Mouse (Mus musculus) heart, embryonic 10.5 days (tissue): ENCODE measurements at regions not wholly inside any gene's neighbourhood (a gene's known extent, or its start where the extent isn't known, plus 50 kb on each side); places are given as distances from the start of the nearest gene placed in this dataset.

ENCODE experiments used
- DNase-seq: peaks from one replicate; pipeline ENCODE4 v3.0.0-alpha.2; 2017; ENCODE audit warnings: low spot score
- H3K27ac ChIP-seq: fragments of 300-500 bp; sonication (generic); 2 replicates; pipeline ENCODE4 v1.5.1; 2016; ENCODE audit warnings: mild to moderate bottlenecking
- H3K27me3 ChIP-seq: fragments of 300-500 bp; sonication (generic); 2 replicates; pipeline ENCODE4 v1.6.1; 2016; ENCODE audit warnings: mild to moderate bottlenecking; ENCODE audit not compliant: poor library complexity, insufficient read depth, severe bottlenecking
- H3K36me3 ChIP-seq: fragments of 300-500 bp; sonication (generic); 2 replicates; pipeline ENCODE4 v1.6.1; 2016; ENCODE audit warnings: mild to moderate bottlenecking, moderate library complexity
- H3K4me1 ChIP-seq: fragments of 300-500 bp; sonication (generic); 2 replicates; pipeline ENCODE4 v1.6.1; 2016; ENCODE audit warnings: mild to moderate bottlenecking
- H3K4me3 ChIP-seq: fragments of 300-500 bp; sonication (generic); 2 replicates; pipeline ENCODE4 v1.5.1; 2016; ENCODE audit warnings: mild to moderate bottlenecking, moderate library complexity
- H3K9me3 ChIP-seq: fragments of 300-500 bp; sonication (generic); 2 replicates; pipeline ENCODE4 v1.6.1; 2016; ENCODE audit warnings: mild to moderate bottlenecking, moderate library complexity
- WGBS: fragments of 180-500 bp; shearing (Covaris S2); methylation state at CpG from one replicate; pipeline ENCODE4 v1.1.7; 2016; 5-methylcytosine and 5-hydroxymethylcytosine counted together

DNA sequence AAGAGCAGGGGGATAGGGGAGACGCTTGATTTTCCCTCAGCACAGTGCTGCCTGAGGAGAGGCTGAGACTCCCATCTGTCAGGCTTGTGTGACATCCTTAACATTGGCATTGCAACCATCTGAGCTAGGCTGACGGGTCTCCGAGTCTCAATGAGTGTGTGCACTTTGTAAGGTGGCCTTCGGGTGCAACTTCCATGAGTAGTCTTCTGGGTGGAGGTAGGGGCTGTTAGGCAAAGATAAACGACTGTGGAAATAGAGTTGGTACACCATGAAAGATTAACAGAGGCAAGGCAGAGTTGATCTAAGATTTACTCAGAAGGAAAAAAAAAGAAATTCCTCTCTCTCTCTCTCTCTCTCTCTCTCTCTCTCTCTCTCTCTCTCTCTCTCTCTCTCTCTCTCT is 211.2 kb upstream of the Nr5a2 start:
- Histone ChIP-seq H3K27ac (no peak overlapping the region), H3K4me1 (no peaks in the 10 kb centered on the region), H3K4me3 (no peak overlapping the region), H3K9me3 (no peaks in the 10 kb centered on the region), H3K27me3 (no peaks in the 10 kb centered on the region), H3K36me3 (no peaks in the 10 kb centered on the region)
- WGBS: 68% methylated on average over 5 of the region's 5 CpGs
- DNase-seq: no peak

- Histone ChIP-seq H3K4me3 (no peak overlapping the region), H3K4me1 (no peaks in the 10 kb centered on the region), H3K9me3 (no peaks in the 10 kb centered on the region), H3K36me3 (no peaks in the 10 kb centered on the region), H3K27me3 (no peaks in the 10 kb centered on the region), H3K27ac (no peak overlapping the region)
- no peak for DNase-seq
- 58% methylated on average over 3 of the region's 3 CpGs for WGBS
Measured at GRCm38 (mm10) chr1:137147891-137148290, 187.6 kb upstream of the Nr5a2 start.

- WGBS: 62% methylated on average over 13 of the region's 13 CpGs
- DNase-seq: no peak
Measured at GRCm38 (mm10) chr1:137141879-137142570, 181.8 kb upstream of the Nr5a2 start.

DNA sequence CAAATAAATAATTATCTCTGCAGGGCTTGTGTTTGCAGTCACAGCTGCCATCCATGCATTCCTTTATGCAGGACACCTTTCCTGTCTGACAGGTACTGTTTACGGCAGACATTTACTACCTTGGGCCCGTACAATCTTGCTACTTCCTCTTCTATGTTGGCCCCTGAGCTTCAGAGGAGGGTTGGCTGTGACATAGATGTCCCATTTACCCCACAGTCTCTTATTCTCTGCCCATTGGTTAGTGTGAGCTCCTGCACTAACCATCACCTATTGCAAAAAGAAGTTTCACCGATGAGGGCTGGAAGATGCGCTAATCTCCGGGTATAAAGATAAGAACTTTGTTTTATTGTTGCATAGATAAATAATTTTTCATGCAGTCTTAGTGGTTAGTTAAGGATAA is 181.1 kb upstream of the Nr5a2 start:
- no peaks in the 10 kb centered on the region for H3K36me3 ChIP-seq
- no peak overlapping the region for H3K4me3 ChIP-seq
- 84% methylated on average over 5 of the region's 5 CpGs for WGBS
- no peak overlapping the region for H3K27ac ChIP-seq
- H3K9me3 ChIP-seq: no peaks in the 10 kb centered on the region
- H3K27me3 ChIP-seq: no peaks in the 10 kb centered on the region
- no peak for DNase-seq
- H3K4me1 ChIP-seq: no peaks in the 10 kb centered on the region

More at GRCm38 (mm10) chr1:137141879-137142570, 181.8 kb upstream of the Nr5a2 start:
- Histone ChIP-seq H3K36me3 (no peaks in the 10 kb centered on the region), H3K4me3 (no peak overlapping the region), H3K27ac (no peak overlapping the region), H3K9me3 (no peaks in the 10 kb centered on the region), H3K4me1 (no peaks in the 10 kb centered on the region), H3K27me3 (no peaks in the 10 kb centered on the region)

GRCm38 (mm10) chr1:137136156-137136555 is 175.9 kb upstream of the Nr5a2 start:
- no peaks in the 10 kb centered on the region for H3K9me3 ChIP-seq
- H3K27ac ChIP-seq: no peak overlapping the region
- no peaks in the 10 kb centered on the region for H3K27me3 ChIP-seq
- WGBS: 73% methylated on average over 7 of the region's 7 CpGs
- H3K4me3 ChIP-seq: no peak overlapping the region
- DNase-seq: no peak
- no peaks in the 10 kb centered on the region for H3K36me3 ChIP-seq
- no peaks in the 10 kb centered on the region for H3K4me1 ChIP-seq

DNA sequence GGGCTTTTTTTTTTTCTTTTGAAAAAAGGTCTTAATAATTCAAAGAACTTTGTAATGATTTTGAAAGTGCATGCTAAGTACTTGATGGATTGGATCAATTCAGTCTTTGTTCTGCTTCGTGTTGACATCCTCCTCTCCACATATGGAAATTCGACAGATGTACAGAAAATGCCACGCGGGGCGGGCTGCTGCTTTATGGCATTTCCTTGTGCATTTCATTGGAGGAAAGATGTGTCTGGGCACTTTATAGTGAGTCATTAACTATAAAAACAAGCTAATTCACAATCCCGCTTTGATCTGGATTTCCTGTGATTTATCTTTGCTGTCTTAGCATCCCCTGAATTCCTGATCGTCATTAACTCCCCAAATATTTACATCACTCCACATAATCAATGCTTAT is 173.5 kb upstream of the Nr5a2 start:
- H3K27ac ChIP-seq: no peak overlapping the region
- no peak for DNase-seq
- H3K36me3 ChIP-seq: no peaks in the 10 kb centered on the region
- 69% methylated on average over 7 of the region's 7 CpGs for WGBS
- H3K4me3 ChIP-seq: no peak overlapping the region
- no peaks in the 10 kb centered on the region for H3K27me3 ChIP-seq
- no peaks in the 10 kb centered on the region for H3K9me3 ChIP-seq
- no peaks in the 10 kb centered on the region for H3K4me1 ChIP-seq

- Histone ChIP-seq H3K9me3 (no peaks in the 10 kb centered on the region), H3K4me3 (no peak overlapping the region), H3K4me1 (no peaks in the 10 kb centered on the region), H3K36me3 (no peaks in the 10 kb centered on the region), H3K27me3 (no peaks in the 10 kb centered on the region), H3K27ac (no peak overlapping the region)
- DNase-seq: no peak
- 67% methylated on average over 3 of the region's 3 CpGs for WGBS
Measured at GRCm38 (mm10) chr1:137130264-137130663, 170.0 kb upstream of the Nr5a2 start.

GRCm38 (mm10) chr1:137129116-137129515 is 168.9 kb upstream of the Nr5a2 start:
- Histone ChIP-seq H3K27ac (no peak overlapping the region), H3K9me3 (no peaks in the 10 kb centered on the region), H3K36me3 (no peaks in the 10 kb centered on the region), H3K27me3 (no peaks in the 10 kb centered on the region), H3K4me1 (no peaks in the 10 kb centered on the region), H3K4me3 (no peak overlapping the region)
- no peak for DNase-seq
- WGBS: 89% methylated on average over 9 of the region's 9 CpGs

GRCm38 (mm10) chr1:137117866-137118265 is 157.6 kb upstream of the Nr5a2 start:
- Histone ChIP-seq H3K4me1 (no peaks in the 10 kb centered on the region), H3K4me3 (no peak overlapping the region), H3K27ac (no peak overlapping the region), H3K36me3 (no peaks in the 10 kb centered on the region), H3K9me3 (no peaks in the 10 kb centered on the region), H3K27me3 (no peaks in the 10 kb centered on the region)
- 69% methylated on average over 3 of the region's 3 CpGs for WGBS
- DNase-seq: no peak

DNA sequence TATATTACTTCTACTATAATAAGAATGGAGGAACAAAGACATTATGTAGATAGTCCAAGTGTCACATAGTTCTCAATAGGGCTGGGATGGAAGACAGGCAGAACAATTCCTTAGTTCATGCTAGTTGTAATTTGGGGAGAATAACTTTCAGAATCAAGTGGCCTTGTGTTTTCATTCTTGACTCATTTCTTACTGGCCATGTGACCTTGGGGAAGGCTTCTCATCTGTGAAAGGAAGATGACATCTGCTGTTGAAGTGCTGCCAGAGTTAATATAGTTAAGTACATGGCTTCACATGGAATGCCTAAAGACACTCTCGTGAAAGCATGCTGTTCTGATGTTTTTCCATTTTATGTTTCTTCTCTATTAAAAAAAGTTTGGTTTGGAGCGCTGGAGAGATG is 146.2 kb upstream of the Nr5a2 start:
- no peak overlapping the region for H3K27ac ChIP-seq
- H3K9me3 ChIP-seq: no peaks in the 10 kb centered on the region
- no peaks in the 10 kb centered on the region for H3K27me3 ChIP-seq
- WGBS: 80% methylated on average over 2 of the region's 2 CpGs
- DNase-seq: no peak
- no peaks in the 10 kb centered on the region for H3K36me3 ChIP-seq
- no peaks in the 10 kb centered on the region for H3K4me1 ChIP-seq
- no peak overlapping the region for H3K4me3 ChIP-seq

GRCm38 (mm10) chr1:137091762-137092161 is 131.5 kb upstream of the Nr5a2 start:
- H3K4me3 ChIP-seq: no peak overlapping the region
- 35% methylated on average over 9 of the region's 9 CpGs for WGBS

GRCm38 (mm10) chr1:137088148-137088547 is 127.9 kb upstream of the Nr5a2 start:
- Histone ChIP-seq H3K4me3 (no peak overlapping the region), H3K36me3 (no peaks in the 10 kb centered on the region), H3K4me1 (0 out of 2 replicates have a peak, but pooled peaks cover 3% of the 10 kb centered on the region), H3K27ac (no peak overlapping the region), H3K27me3 (no peaks in the 10 kb centered on the region), H3K9me3 (no peaks in the 10 kb centered on the region)
- no peak for DNase-seq
- WGBS: 91% methylated on average over 10 of the region's 10 CpGs

More at GRCm38 (mm10) chr1:137091762-137092161, 131.5 kb upstream of the Nr5a2 start:
- H3K9me3 ChIP-seq: no peaks in the 10 kb centered on the region
- no peak for DNase-seq
- H3K27ac ChIP-seq: no peak overlapping the region
- no peaks in the 10 kb centered on the region for H3K27me3 ChIP-seq
- no peaks in the 10 kb centered on the region for H3K36me3 ChIP-seq
- no peaks in the 10 kb centered on the region for H3K4me1 ChIP-seq

DNA sequence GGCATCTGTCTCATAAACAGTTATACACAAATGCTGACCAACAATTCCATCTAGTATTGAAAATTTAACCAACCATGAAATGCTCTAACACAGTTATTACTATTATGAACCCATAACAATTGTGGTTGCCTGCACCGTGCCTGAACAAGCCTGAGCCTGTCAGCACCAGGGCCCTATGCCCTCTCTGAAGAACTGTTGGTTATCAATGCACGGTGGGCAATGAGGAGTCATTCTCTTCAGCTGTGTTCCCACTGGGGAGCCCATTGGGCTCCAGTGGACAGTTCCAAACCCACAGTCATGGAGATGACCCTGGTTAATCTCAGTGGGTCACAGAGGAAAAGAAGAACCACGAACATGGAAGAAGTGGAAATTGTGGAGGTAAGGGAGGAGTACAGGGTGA is 126.5 kb upstream of the Nr5a2 start:
- H3K4me3 ChIP-seq: no peak overlapping the region
- 91% methylated on average over 3 of the region's 3 CpGs for WGBS

DNA sequence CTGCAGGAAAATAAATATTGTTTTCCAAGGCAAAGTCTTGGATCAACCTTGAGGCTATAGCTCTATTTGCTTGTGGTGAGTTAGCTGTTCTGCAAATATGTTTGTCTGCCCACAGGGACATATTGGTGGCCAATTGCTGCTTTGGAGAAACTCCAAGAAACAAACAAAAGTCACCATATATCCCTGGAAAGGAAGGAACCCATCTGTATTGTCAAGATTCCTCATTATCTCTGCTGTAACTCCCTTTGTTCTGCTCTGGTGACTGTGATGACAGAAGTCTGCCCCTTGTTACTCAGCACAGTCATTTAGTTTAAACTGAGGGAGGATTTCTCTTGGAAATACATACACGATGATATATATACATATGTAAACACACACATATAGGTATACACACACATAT is 123.3 kb upstream of the Nr5a2 start:
- Histone ChIP-seq H3K4me3 (no peak overlapping the region), H3K9me3 (no peaks in the 10 kb centered on the region), H3K4me1 (peaks cover 13% of the 10 kb centered on the region), H3K27me3 (no peaks in the 10 kb centered on the region), H3K36me3 (no peaks in the 10 kb centered on the region), H3K27ac (no peak overlapping the region)
- no peak for DNase-seq
- 45% methylated on average over 1 of the region's 1 CpGs for WGBS

More for the DNA sequence above, 126.5 kb upstream of the Nr5a2 start:
- no peaks in the 10 kb centered on the region for H3K27me3 ChIP-seq
- 0 out of 2 replicates have a peak, but pooled peaks cover 3% of the 10 kb centered on the region for H3K4me1 ChIP-seq
- H3K27ac ChIP-seq: no peak overlapping the region
- H3K9me3 ChIP-seq: no peaks in the 10 kb centered on the region
- peak; percentile 69 for DNase-seq
- H3K36me3 ChIP-seq: no peaks in the 10 kb centered on the region
